Mouse (Mus musculus) colon, adult 2 months (tissue): ENCODE results near the gene Pmpcb. TPM values are rescaled to one million over a fixed set of nuclear protein-coding genes. Genes with fewer than 3 reads are reported as not detected.

Source experiments
- polyA plus RNA-seq: library from polyadenylated mRNA; depleted of rRNA; stranded (reverse); fragments of >200 nt; gene quantifications from 2 replicates; pipeline ENCODE4 v1.2.3, GENCODE M21; 2012; rRNA removed

Gene Pmpcb
- polyA plus RNA-seq = 20.9 and 24.0 TPM in 2 replicates

GRCm38 (mm10) chr5:21736956-21737585, at the start of gene Pmpcb:
Pmpcb (plus strand) TSS chr5:21737141.

GRCm38 (mm10) chr5:21701351-21702008, 35.5 kb upstream of the Pmpcb start, which contains the start of gene Napepld:
Napepld (minus strand) TSS chr5:21701396.

GRCm38 (mm10) chr5:21785053-21785452, 48.1 kb downstream of the Pmpcb start, which contains the start of the genes Dnajc2 and Psmc2:
Dnajc2 (minus strand) TSS chr5:21785251.
Psmc2 (plus strand) TSS chr5:21785283.

Other genes starting within 250 kb of the Pmpcb start
- 3.1 and 3.2 TPM in 2 replicates for gene Lrrc17, start 193.6 kb upstream of the Pmpcb start, polyA plus RNA-seq
- gene Fbxl13, start 91.5 kb upstream of the Pmpcb start, polyA plus RNA-seq = not detected in 2 replicates
- gene Armc10, start 91.3 kb upstream of the Pmpcb start, polyA plus RNA-seq = 32.6 and 88.0 TPM in 2 replicates
- gene Napepld, start 35.7 kb upstream of the Pmpcb start, polyA plus RNA-seq = 3.4 and 3.6 TPM in 2 replicates
- gene Dnajc2, start 48.1 kb downstream of the Pmpcb start, polyA plus RNA-seq = 9.8 and 12.5 TPM in 2 replicates
- gene Psmc2, start 48.1 kb downstream of the Pmpcb start, polyA plus RNA-seq = 12.2 and 14.5 TPM in 2 replicates
- 0.03 TPM in 1 of 2 replicates, not detected in the other for gene Slc26a5, start 128.5 kb downstream of the Pmpcb start, polyA plus RNA-seq